10 mouse cellular contexts compared by ENCODE assay signal in the genomic region with DNA sequence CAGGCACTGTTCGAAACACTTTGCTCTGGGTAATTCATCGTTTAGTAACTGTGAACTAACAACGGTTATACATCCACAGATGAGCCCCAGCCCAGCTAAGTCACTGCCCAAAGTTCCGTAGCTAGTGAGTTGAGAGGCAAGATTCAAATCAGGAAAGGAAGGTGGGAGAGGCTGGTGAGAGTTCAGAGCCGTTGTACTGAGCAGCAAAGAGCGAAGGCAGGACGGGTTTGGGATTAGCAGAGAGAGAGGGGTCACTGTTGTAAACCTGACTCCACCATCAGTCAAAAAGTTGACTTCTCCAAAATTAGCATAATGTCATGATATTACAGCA.
DNase-seq lines count a peak whose midpoint lies in the region; ATAC-seq and TF ChIP-seq lines count a peak whose summit lies in the region.
"Had no signal": no experiment of that assay in that cellular context is flagged by ENCODE, and none has a peak within 500 bp of the region (broad histone marks: within the 10 kb centered on the region; RNA-seq: fewer than 3 reads in every experiment).

No protein-coding gene starts in this region.

- no peak for TF ChIP-seq CTCF in layer of hippocampus, adult 2 months (conservative IDR thresholded peaks at IDR 0.05)

- DNase-seq in layer of hippocampus, adult 2 months (ENCODE audit: low spot score in 2 of 2) = no peak
- DNase-seq in layer of hippocampus, postnatal 10 days (ENCODE audit: low spot score in 2 of 2) = no peak
- no peak for DNase-seq in retina, postnatal 1 day
- DNase-seq in right cerebral cortex, postnatal 4 days = no peak

- no peaks in the 10 kb centered on the region for H3K9me3 ChIP-seq in forebrain, embryonic 13.5 days (replicated peaks)
- no peaks in the 10 kb centered on the region for H3K9me3 ChIP-seq in intestine, embryonic 16.5 days (ENCODE audit: control insufficient read depth, low read length)
- no peaks in the 10 kb centered on the region for H3K9me3 ChIP-seq in neural tube, embryonic 14.5 days (ENCODE audit: control insufficient read depth, low read length)

- H3K27ac ChIP-seq in layer of hippocampus, adult 2 months = 0 out of 2 replicates have a peak overlapping the region, but pooled peaks have one; percentile 79
- H3K27ac ChIP-seq in forebrain, embryonic 13.5 days = no peak overlapping the region
- no peak overlapping the region for H3K27ac ChIP-seq in intestine, embryonic 16.5 days (ENCODE audit: low read length)
- peak overlapping the region; percentile 75 for H3K27ac ChIP-seq in neural tube, embryonic 14.5 days (ENCODE audit: low read depth, low read length)
- H3K27ac ChIP-seq: macrophage had no signal

- peaks cover 27% of the 10 kb centered on the region for H3K4me1 ChIP-seq in forebrain, embryonic 13.5 days
- H3K4me1 ChIP-seq in intestine, embryonic 16.5 days (ENCODE audit: control insufficient read depth, insufficient read depth, low read length) = 0 out of 2 replicates have a peak, but pooled peaks cover 2% of the 10 kb centered on the region
- H3K4me1 ChIP-seq in neural tube, embryonic 14.5 days (ENCODE audit: control insufficient read depth, insufficient read depth, low read length) = peaks cover 15% of the 10 kb centered on the region

- WGBS in forebrain, embryonic 13.5 days = 15% methylated on average over 7 of the region's 7 CpGs
- WGBS in intestine, embryonic 16.5 days = 33% methylated on average over 7 of the region's 7 CpGs
- 15% methylated on average over 7 of the region's 7 CpGs for WGBS in neural tube, embryonic 14.5 days

- peak overlapping the region; percentile 39 for H3K4me3 ChIP-seq in layer of hippocampus, adult 2 months
- H3K4me3 ChIP-seq in forebrain, embryonic 13.5 days = peak overlapping the region; percentile 46
- H3K4me3 ChIP-seq in intestine, embryonic 16.5 days (ENCODE audit: low read length) = peak overlapping the region; percentile 41; the same call in 1 of the 2 replicates
- H3K4me3 ChIP-seq in neural tube, embryonic 14.5 days (ENCODE audit: low read depth, low read length) = peak overlapping the region; percentile 25
- H3K4me3 ChIP-seq: erythroblast, embryonic 14.5 days had no signal

- peak overlapping the region; percentile 75 for H3K9ac ChIP-seq in forebrain, embryonic 13.5 days
- H3K9ac ChIP-seq in intestine, embryonic 16.5 days (ENCODE audit: low read depth, low read length) = no peak overlapping the region
- H3K9ac ChIP-seq in neural tube, embryonic 14.5 days (replicated peaks; ENCODE audit: low read depth, low read length) = peak overlapping the region; percentile 53; the same call in 1 of the 2 replicates

- H3K36me3 ChIP-seq in forebrain, embryonic 13.5 days (ENCODE audit: poor library complexity, severe bottlenecking) = peaks cover 8% of the 10 kb centered on the region
- H3K36me3 ChIP-seq in intestine, embryonic 16.5 days (ENCODE audit: control insufficient read depth, insufficient read depth, low read length) = no peaks in the 10 kb centered on the region
- H3K36me3 ChIP-seq in neural tube, embryonic 14.5 days (ENCODE audit: control insufficient read depth, insufficient read depth, low read length) = peaks cover 2% of the 10 kb centered on the region; the same call in 1 of the 2 replicates

- no peaks in the 10 kb centered on the region for H3K27me3 ChIP-seq in forebrain, embryonic 13.5 days
- H3K27me3 ChIP-seq in intestine, embryonic 16.5 days (replicated peaks; ENCODE audit: control insufficient read depth, insufficient read depth, low read length) = no peaks in the 10 kb centered on the region
- no peaks in the 10 kb centered on the region for H3K27me3 ChIP-seq in neural tube, embryonic 14.5 days (ENCODE audit: control insufficient read depth, insufficient read depth, low read length)

- peak overlapping the region; percentile 69 for H3K4me2 ChIP-seq in forebrain, embryonic 13.5 days
- H3K4me2 ChIP-seq in intestine, embryonic 16.5 days (ENCODE audit: low read depth, low read length) = peak overlapping the region; percentile 78
- H3K4me2 ChIP-seq in neural tube, embryonic 14.5 days (ENCODE audit: low read depth, low read length) = peak overlapping the region; percentile 52

- ATAC-seq in forebrain, embryonic 13.5 days = peak; percentile 8; the same call in 1 of the 2 replicates
- no peak for ATAC-seq in intestine, embryonic 16.5 days
- no peak for ATAC-seq in neural tube, embryonic 14.5 days (ENCODE audit: low read depth)
- ATAC-seq: inflammation-experienced regulatory T-cells, adult 6 months had no signal

Comparison
In these comparisons a context has a peak if more than half of its experiments do, and no peak if none do; other contexts are left out.
1. H3K27ac ChIP-seq: peak in layer of hippocampus, adult 2 months (single experiment) and neural tube, embryonic 14.5 days (single experiment); none in forebrain, embryonic 13.5 days (single experiment) and intestine, embryonic 16.5 days (single experiment).
2. Peak in every context shown above with its lines, with median percentiles within 50 percentile points of each other: H3K4me3 ChIP-seq and H3K4me2 ChIP-seq.